Mouse (Mus musculus): Measurements from ENCODE around the gene Irf2bp2. TPM values are rescaled to one million over a fixed set of nuclear protein-coding genes. Genes with fewer than 3 reads are reported as not detected.

The Irf2bp2 gene
- polyA plus RNA-seq, 1 experiment from 2014 or later: 9.3 TPM

DNA sequence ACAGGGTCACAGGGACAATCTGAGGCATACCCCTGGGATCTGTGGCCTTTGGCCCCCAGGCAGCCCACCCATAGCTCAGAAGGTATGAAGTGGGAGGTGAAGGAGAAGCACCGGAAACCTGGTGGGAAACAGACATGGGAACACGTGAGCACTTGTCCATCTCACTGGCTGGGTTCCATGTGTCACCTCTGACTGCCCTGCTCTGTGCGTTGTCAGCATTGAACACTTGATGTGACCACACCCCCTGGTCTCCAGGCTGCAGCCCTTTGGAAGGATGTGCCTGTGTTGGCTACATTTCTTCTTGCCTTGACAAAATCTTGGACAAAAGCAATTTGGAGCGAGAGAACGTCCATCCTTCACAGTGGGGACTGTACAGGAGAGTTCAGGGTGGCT lies 20.9 kb upstream of the Irf2bp2 start:
- Histone ChIP-seq H3K4me3 (ENCODE audit: low read depth, low read length) (no peak overlapping the region), H3K9me3 (ENCODE audit: low read depth, low read length) (no peaks in the 10 kb centered on the region), H3K9ac (no peak overlapping the region), H3K27ac (ENCODE audit: low read depth) (no peak overlapping the region), H3K4me1 (ENCODE audit: insufficient read depth) (peaks cover 9% of the 10 kb centered on the region; the same call in 1 of the 2 replicates), H3K36me3 (ENCODE audit: insufficient read depth) (no peaks in the 10 kb centered on the region), H3K4me2 (no peak overlapping the region), H3K27me3 (ENCODE audit: insufficient read depth, low read length) (no peaks in the 10 kb centered on the region)
- DNase-seq: no peak
- no peak for ATAC-seq (ENCODE audit: insufficient read depth)
- no peak for TF ChIP-seq CTCF (IDR thresholded peaks at IDR 0.05; ENCODE audit: low read depth)
- 61% methylated on average over 5 of the region's 5 CpGs for WGBS

DNA sequence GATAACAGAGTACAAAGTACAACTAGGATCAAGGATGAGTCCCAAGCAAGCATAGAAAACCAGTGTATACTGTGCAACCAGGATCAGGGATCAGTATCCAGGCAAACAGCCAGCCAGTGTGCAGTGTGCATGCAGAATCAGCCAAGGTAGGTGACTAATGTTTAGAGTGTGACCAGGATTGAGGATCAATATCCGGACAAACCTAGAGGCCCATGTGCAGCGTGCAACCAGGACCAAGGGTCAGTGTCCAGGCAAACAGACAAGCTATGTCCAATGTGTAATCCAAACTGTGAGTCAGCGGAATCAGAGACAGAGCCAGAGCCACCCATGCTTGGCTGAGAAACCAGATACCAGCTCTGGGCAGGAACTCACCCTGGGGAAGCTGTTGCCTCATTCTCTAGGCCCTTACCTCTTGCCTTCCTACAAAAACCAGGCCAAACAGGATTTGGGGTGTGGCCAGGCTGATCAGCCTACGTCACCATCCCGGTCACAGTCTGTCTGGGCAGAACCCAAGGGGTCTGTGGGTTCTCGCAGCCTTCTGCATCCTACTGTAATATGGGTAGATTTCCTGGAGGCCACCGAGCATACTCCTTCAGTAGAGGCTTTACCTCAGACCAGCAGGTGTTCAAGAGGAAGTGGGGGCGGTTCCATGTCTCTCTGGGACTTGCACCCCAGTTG lies 20.4 kb upstream of the Irf2bp2 start:
- no peaks in the 10 kb centered on the region for H3K36me3 ChIP-seq (ENCODE audit: insufficient read depth)
- DNase-seq (no peak), ATAC-seq (ENCODE audit: insufficient read depth) (no peak)
- no peak overlapping the region for H3K4me3 ChIP-seq (ENCODE audit: low read depth, low read length)
- H3K4me1 ChIP-seq (ENCODE audit: insufficient read depth): peaks cover 9% of the 10 kb centered on the region; the same call in 1 of the 2 replicates
- no peak overlapping the region for H3K9ac ChIP-seq
- no peak overlapping the region for H3K27ac ChIP-seq (ENCODE audit: low read depth)
- no peaks in the 10 kb centered on the region for H3K9me3 ChIP-seq (ENCODE audit: low read depth, low read length)
- WGBS: 80% methylated on average over 8 of the region's 8 CpGs
- no peak for TF ChIP-seq CTCF (IDR thresholded peaks at IDR 0.05; ENCODE audit: low read depth)
- no peak overlapping the region for H3K4me2 ChIP-seq
- no peaks in the 10 kb centered on the region for H3K27me3 ChIP-seq (ENCODE audit: insufficient read depth, low read length)

DNA sequence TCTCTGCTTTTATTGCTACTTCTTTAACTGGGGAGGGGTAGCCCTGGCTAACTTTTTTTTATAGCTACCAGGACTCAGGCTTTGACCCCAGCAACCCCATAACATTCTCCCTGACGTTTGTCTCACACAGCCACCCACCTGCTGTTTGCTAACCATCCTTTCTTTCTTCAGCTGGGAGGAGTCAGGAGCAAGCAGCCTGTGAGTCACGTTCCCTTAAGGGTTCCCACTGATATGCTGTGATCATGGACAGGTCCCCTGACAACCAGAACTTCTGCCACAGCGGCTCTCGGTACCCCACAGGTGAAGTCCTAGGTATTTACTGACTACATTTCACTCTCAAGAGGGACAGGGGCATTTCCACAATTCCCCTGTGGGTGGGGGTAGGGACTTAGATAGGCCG lies 19.4 kb upstream of the Irf2bp2 start:
- no peaks in the 10 kb centered on the region for H3K9me3 ChIP-seq (ENCODE audit: low read depth, low read length)
- peaks cover 9% of the 10 kb centered on the region; the same call in 1 of the 2 replicates for H3K4me1 ChIP-seq (ENCODE audit: insufficient read depth)
- no peaks in the 10 kb centered on the region for H3K36me3 ChIP-seq (ENCODE audit: insufficient read depth)
- ATAC-seq (ENCODE audit: insufficient read depth) (no peak), DNase-seq (no peak)
- no peak overlapping the region for H3K4me2 ChIP-seq
- no peak overlapping the region for H3K4me3 ChIP-seq (ENCODE audit: low read depth, low read length)
- no peak overlapping the region for H3K9ac ChIP-seq
- no peak overlapping the region for H3K27ac ChIP-seq (ENCODE audit: low read depth)
- TF ChIP-seq CTCF (IDR thresholded peaks at IDR 0.05; ENCODE audit: low read depth): no peak
- 53% methylated on average over 5 of the region's 5 CpGs for WGBS
- no peaks in the 10 kb centered on the region for H3K27me3 ChIP-seq (ENCODE audit: insufficient read depth, low read length)

DNA sequence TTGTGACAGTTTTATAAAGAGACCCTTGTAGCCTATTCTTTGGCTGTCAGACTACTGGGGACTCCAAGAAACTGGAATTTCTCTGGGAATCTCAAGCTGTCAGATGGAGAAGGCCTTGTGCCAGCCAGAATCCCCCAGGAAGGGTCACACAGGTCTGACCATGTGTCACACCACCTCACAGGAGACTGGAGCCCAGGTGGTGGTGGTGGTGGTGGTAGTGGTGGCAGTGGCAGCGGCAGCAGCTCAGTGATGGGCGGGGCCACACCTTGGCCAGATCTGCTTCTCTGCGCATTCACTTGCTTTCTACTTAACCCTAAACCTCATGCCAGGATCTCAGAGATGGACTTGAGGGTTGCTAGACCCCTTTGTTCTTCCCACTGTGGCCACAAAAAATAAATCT lies 19.0 kb upstream of the Irf2bp2 start:
- TF ChIP-seq CTCF (IDR thresholded peaks at IDR 0.05; ENCODE audit: low read depth): no peak
- no peaks in the 10 kb centered on the region for H3K27me3 ChIP-seq (ENCODE audit: insufficient read depth, low read length)
- no peak for ATAC-seq (ENCODE audit: insufficient read depth)
- peaks cover 9% of the 10 kb centered on the region; the same call in 1 of the 2 replicates for H3K4me1 ChIP-seq (ENCODE audit: insufficient read depth)
- no peak overlapping the region for H3K4me2 ChIP-seq
- H3K4me3 ChIP-seq (ENCODE audit: low read depth, low read length): no peak overlapping the region
- 74% methylated on average over 3 of the region's 3 CpGs for WGBS
- DNase-seq: no peak
- no peak overlapping the region for H3K27ac ChIP-seq (ENCODE audit: low read depth)
- no peaks in the 10 kb centered on the region for H3K36me3 ChIP-seq (ENCODE audit: insufficient read depth)
- no peaks in the 10 kb centered on the region for H3K9me3 ChIP-seq (ENCODE audit: low read depth, low read length)
- H3K9ac ChIP-seq: no peak overlapping the region

DNA sequence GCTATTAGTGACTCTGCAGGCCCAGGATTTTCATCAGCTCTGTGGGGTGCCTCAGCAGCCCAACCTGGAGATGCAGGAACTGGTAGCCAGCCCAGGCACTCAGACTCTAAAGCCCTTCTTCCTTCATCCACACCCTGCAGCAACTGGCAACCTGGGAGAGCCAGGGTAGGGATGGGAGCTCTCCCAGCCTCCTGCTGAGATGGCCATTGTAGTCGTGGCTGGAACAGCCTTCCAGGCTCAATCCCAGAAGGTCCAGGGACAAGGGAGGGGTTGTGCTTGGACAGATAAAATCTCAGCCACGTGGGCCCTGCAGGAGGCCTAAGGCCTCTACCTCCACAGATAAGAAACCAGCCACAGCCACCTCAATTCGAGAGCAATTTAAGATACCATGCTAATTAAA lies 16.9 kb upstream of the Irf2bp2 start:
- H3K4me1 ChIP-seq (ENCODE audit: insufficient read depth): peaks cover 7% of the 10 kb centered on the region; the same call in 1 of the 2 replicates
- no peaks in the 10 kb centered on the region for H3K27me3 ChIP-seq (ENCODE audit: insufficient read depth, low read length)
- no peak overlapping the region for H3K9ac ChIP-seq
- H3K4me3 ChIP-seq (ENCODE audit: low read depth, low read length): no peak overlapping the region
- no peak overlapping the region for H3K4me2 ChIP-seq
- no peak for TF ChIP-seq CTCF (IDR thresholded peaks at IDR 0.05; ENCODE audit: low read depth)
- DNase-seq: peak; percentile 0
- 6% methylated on average over 3 of the region's 3 CpGs for WGBS
- no peaks in the 10 kb centered on the region for H3K9me3 ChIP-seq (ENCODE audit: low read depth, low read length)
- no peaks in the 10 kb centered on the region for H3K36me3 ChIP-seq (ENCODE audit: insufficient read depth)
- no peak for ATAC-seq (ENCODE audit: insufficient read depth)
- no peak overlapping the region for H3K27ac ChIP-seq (ENCODE audit: low read depth)

DNA sequence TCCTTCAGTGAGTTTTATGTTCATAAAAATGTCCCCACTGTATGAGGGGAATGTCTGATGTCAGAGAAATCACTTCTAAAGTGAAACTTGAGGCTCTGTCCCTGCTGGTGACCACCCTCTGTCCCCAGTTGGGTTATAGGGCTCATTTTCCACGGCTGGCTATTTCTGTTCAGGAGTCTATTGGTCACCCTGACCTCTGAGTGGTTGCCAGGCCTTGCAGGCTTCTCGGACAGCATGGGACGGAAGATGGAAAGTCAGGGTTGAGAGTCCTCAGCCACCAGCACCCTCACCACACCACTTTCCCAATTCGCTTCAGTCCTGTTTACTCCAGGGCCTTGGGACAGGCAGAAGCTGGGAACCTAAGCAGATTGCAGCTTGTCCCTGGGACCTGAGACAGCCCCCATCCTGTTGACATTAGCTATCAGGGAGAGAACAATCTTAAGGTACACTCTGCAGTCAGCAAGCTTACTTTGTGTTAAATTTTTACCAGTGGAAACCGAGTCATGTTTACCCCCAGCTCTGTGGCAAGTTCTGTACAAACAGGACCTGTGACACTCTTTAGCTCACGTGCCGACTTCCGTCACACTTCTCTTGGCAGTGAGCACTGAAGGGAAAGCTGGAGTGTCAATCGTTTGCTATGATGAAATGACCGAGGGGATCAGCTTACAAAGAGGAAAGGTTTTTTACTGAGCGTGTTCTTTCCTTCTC lies 15.9 kb upstream of the Irf2bp2 start:
- Histone ChIP-seq H3K36me3 (ENCODE audit: insufficient read depth) (no peaks in the 10 kb centered on the region), H3K27me3 (ENCODE audit: insufficient read depth, low read length) (no peaks in the 10 kb centered on the region), H3K9ac (no peak overlapping the region), H3K27ac (ENCODE audit: low read depth) (peak overlapping the region; percentile 50; the same call in 1 of the 2 replicates), H3K4me1 (ENCODE audit: insufficient read depth) (0 out of 2 replicates have a peak, but pooled peaks cover 3% of the 10 kb centered on the region), H3K9me3 (ENCODE audit: low read depth, low read length) (no peaks in the 10 kb centered on the region), H3K4me3 (ENCODE audit: low read depth, low read length) (no peak overlapping the region), H3K4me2 (no peak overlapping the region)
- TF ChIP-seq CTCF (IDR thresholded peaks at IDR 0.05; ENCODE audit: low read depth): no peak
- WGBS: 61% methylated on average over 11 of the region's 11 CpGs
- DNase-seq: no peak
- ATAC-seq (ENCODE audit: insufficient read depth): peak; percentile 25; the same call in 1 of the 2 replicates

DNA sequence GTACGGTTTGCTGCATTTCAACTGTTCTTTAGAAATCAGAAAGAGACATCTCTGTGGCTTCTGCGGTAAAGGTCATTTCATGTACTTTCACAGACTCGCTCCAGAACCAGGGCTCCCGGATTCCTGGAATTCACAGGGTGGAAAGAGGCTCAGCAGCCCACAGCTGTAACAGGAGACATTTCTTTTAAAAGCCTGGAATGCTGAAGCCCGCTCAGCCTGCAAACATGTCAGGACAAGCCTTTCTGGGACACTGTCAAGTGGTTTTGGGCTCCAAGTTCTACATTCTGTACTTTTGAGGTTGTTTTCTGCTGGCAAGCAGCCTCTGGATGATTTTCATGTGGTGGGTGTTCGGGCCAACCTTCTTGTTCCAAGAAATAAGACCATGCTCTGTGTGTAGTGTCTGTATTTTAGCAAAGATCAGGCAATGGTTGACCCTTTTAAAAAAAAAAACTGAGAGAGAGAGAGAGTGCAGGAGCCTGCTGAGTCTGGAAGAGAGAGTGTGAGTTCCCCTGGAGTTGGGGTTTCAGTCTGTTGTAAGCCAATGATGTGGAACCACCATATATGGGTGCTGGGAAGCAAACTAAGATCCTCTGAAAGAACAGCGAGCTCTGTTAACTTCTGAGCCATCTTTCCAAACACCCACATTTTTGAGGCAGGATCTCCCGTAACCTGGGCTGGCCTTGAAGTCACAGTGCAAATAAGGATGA lies 9.6 kb upstream of the Irf2bp2 start:
- Histone ChIP-seq H3K36me3 (ENCODE audit: insufficient read depth) (no peaks in the 10 kb centered on the region), H3K4me3 (ENCODE audit: low read depth, low read length) (no peak overlapping the region), H3K27ac (ENCODE audit: low read depth) (peak overlapping the region; percentile 84), H3K4me1 (ENCODE audit: insufficient read depth) (peaks cover 29% of the 10 kb centered on the region), H3K27me3 (ENCODE audit: insufficient read depth, low read length) (no peaks in the 10 kb centered on the region), H3K9ac (no peak overlapping the region), H3K9me3 (ENCODE audit: low read depth, low read length) (no peaks in the 10 kb centered on the region), H3K4me2 (no peak overlapping the region)
- ATAC-seq (ENCODE audit: insufficient read depth) (peak; percentile 32; the same call in 1 of the 2 replicates), DNase-seq (peak; percentile 77)
- 27% methylated on average over 8 of the region's 8 CpGs for WGBS
- TF ChIP-seq CTCF (IDR thresholded peaks at IDR 0.05; ENCODE audit: low read depth): no peak
